Mouse (Mus musculus) liver, adult 2 months (tissue): ENCODE results near the gene Gpsm3.

Experiments
- CTCF ChIP-seq: fragments of 200-500 bp; IDR thresholded peaks from 2 replicates; pipeline ENCODE4 v1.5.1; 2011; ENCODE audit warnings: low read depth, low read length, control low read depth
- POLR2A ChIP-seq: fragments of 200-500 bp; IDR thresholded peaks from 2 replicates; pipeline ENCODE4 v1.6.1; 2011; ENCODE audit warnings: low read length, control low read depth; ENCODE audit not compliant: insufficient read depth; ENCODE audit errors: extremely low read depth

DNA sequence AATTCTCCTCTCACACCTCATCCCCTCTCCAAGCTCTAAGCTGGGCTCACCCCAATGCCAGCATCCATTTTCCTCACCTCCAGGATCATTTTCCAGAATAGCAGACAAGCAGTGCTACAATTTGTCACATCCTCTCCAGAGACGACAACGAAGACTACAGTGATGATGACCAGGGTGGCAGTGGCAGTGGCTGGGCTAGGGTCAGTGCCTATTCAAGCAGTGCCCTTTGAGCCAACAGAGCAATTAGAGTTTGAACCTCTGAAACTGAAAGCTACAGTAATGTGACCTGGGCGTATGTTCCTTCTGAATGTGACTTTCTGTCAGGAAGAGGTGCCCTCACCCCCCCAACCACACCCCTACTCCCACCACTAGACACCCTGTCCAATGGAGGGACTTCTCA is 40.5 kb upstream of the Gpsm3 start:
- TF ChIP-seq POLR2A = no peak
- no peak for TF ChIP-seq CTCF
